Mouse (Mus musculus): ENCODE results near the gene Bmp3.

DNA sequence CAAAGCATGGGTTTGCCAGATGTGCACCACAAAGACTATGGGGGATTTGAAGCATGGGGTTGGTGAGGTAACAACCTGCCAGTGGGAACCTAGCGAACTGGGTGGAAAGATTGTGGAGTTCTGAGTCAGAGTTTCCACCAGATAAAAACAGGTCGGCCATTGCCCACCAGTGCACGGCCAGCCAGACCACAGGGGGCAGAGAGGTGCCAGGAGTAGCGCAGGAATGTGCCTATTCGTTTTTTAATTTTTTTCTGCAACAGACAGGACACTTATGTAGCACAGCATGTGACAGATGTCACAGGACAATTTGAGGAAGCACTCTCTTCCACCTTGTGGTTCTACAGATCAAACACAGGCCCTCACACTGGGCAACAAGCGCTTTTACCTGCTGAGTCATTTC, 49.5 kb upstream of the Bmp3 start:
- no peak for TF ChIP-seq CTCF (IDR thresholded peaks at IDR 0.05)
- no peak for TF ChIP-seq EP300 (IDR thresholded peaks at IDR 0.05)
